8 mouse cellular contexts compared by ENCODE assay signal in the genomic region with DNA sequence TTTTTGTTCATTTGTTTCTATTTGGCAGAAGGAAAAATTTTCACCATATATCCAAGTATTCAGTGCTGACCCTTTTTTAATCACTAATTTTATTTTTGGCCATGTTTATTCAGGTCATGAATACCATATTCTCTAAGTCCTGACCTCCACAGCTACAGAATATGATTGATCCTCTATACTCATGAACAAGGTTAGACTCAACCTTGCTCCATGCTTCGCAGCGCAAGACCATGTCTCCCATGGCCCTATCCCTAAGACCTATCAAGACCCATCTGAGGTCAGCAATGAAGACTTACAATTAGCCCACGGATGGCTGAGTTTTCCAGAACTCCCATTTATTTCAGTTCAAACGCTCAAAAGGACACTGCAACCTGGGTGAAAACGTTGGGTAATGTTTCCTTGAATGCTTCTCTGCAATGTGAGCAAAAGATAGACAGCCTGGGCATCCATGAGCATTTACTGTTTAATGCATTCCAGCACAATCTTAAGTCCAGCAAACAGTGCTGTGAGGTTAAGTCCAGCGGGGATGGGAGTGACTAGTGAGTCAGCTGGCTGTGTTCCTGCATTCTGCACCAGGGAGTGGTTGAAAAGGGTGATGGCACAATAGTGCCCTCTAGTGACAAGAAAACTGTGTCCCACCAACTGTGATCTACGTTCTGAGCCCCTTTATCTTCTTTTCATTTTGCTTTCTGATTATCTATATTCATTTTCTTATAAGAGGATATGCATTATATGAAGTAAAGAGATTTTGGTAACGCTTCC.
A peak's percentile ranks its signal among the peaks of the same experiment; 100 is the strongest.
DNase-seq lines count a peak whose midpoint lies in the region; ATAC-seq and TF ChIP-seq lines count a peak whose summit lies in the region.
"Had no signal": no experiment of that assay in that cellular context is flagged by ENCODE, and none has a peak within 500 bp of the region (broad histone marks: within the 10 kb centered on the region; RNA-seq: fewer than 3 reads in every experiment).

No protein-coding gene starts in this region.

- no peak for TF ChIP-seq EP300 in ES-Bruce4 (IDR thresholded peaks at IDR 0.05; ENCODE audit: insufficient read depth, low read depth, low read length)

- no peak overlapping the region for H3K4me3 ChIP-seq in ES-Bruce4 (ENCODE audit: low read depth, low read length)
- no peak overlapping the region for H3K4me3 ChIP-seq in layer of hippocampus, adult 2 months
- H3K4me3 ChIP-seq: heart, embryonic 13.5 days had no signal

- H3K27me3 ChIP-seq in ES-Bruce4 (ENCODE audit: control insufficient read depth, insufficient read depth, low read length, poor library complexity, severe bottlenecking) (no peaks in the 10 kb centered on the region), Patski (no peaks in the 10 kb centered on the region)

- CTCF ChIA-PET in Patski (lab: Charles Lee), result no interaction called here

- no peak for DNase-seq in Patski (ENCODE audit: low read depth, low spot score)
- peak; percentile 11 to 23 for DNase-seq in cerebellum, postnatal 36 days
- DNase-seq in gastrocnemius, postnatal 25 days, result peak; percentile 8
- peak; percentile 23 to 33 for DNase-seq in layer of hippocampus, adult 2 months (ENCODE audit: low spot score in 2 of 2)
- peak; percentile 54 for DNase-seq in lung, postnatal 36 days
- DNase-seq in testis, postnatal 14 days (ENCODE audit: low spot score), result peak; percentile 6

- no peaks in the 10 kb centered on the region for H3K9me3 ChIP-seq in ES-Bruce4 (replicated peaks; ENCODE audit: control insufficient read depth, insufficient read depth, low read length, poor library complexity, severe bottlenecking)
- H3K9me3 ChIP-seq: heart, embryonic 13.5 days had no signal

- in situ Hi-C loops in Patski (cut with MboI; ENCODE audit: low pct_unique_long_range_greater_than_20kb), result no loop called here

- TF ChIP-seq POLR2A in ES-Bruce4 (IDR thresholded peaks at IDR 0.05; ENCODE audit: insufficient read depth, low read length), result no peak

- H3K36me3 ChIP-seq in ES-Bruce4 (ENCODE audit: control insufficient read depth, insufficient read depth, low read length, poor library complexity, severe bottlenecking), result no peaks in the 10 kb centered on the region
- H3K36me3 ChIP-seq: heart, embryonic 13.5 days had no signal

- H3K27ac ChIP-seq in ES-Bruce4 (ENCODE audit: insufficient read depth, low read length), result no peak overlapping the region
- H3K27ac ChIP-seq in layer of hippocampus, adult 2 months, result no peak overlapping the region
- H3K27ac ChIP-seq: heart, embryonic 13.5 days had no signal

- no peaks in the 10 kb centered on the region for H3K4me1 ChIP-seq in ES-Bruce4 (ENCODE audit: control insufficient read depth, insufficient read depth, low read length)
- H3K4me1 ChIP-seq: heart, embryonic 13.5 days had no signal

- peak; percentile 54 for TF ChIP-seq CTCF in ES-Bruce4 (IDR thresholded peaks at IDR 0.05; ENCODE audit: low read depth, low read length)
- TF ChIP-seq CTCF in Patski (IDR thresholded peaks at IDR 0.05), result peak; percentile 48
- peak; percentile 78 for TF ChIP-seq CTCF in layer of hippocampus, adult 2 months (conservative IDR thresholded peaks at IDR 0.05)

- peak; percentile 65 for ATAC-seq in Patski

- H3K9ac ChIP-seq in ES-Bruce4 (ENCODE audit: low read depth, poor library complexity, severe bottlenecking), result no peak overlapping the region
- H3K9ac ChIP-seq: heart, embryonic 13.5 days had no signal

- POLR2A ChIA-PET in Patski (lab: Charles Lee), result no interaction called here
